Mouse (Mus musculus) bone marrow macrophage, adult 2 months (primary cell): ENCODE results near the gene Ufc1.

Experiments used
- CTCF ChIP-seq: IDR thresholded peaks from 2 replicates; pipeline ENCODE4 v1.5.1; 2012; ENCODE audit warnings: low read depth, mild to moderate bottlenecking, low read length, moderate library complexity
- POLR2A ChIP-seq: IDR thresholded peaks from 2 replicates; pipeline ENCODE4 v1.6.1; 2012; ENCODE audit warnings: mild to moderate bottlenecking, low read depth, low read length, borderline replicate concordance

DNA sequence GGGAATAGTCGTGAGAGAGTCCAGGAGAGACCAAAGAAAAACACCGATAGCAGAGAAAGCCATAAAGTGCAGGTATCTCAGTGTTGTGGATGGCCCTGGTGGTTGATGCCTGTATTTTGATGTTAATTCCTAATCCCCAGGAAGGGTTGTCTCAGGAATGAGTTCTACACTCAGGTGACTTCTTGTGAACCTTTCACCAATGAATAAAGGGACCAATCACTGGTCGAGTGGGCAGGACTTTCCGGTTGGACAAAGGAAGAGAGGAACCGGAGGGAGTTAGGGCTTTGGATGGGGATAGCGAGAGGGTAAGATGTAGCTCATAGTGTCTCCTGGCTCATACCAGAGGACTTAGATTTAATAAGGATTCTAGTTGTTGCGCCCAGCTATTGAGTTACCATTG lies 24.9 kb upstream of the Ufc1 start:
- TF ChIP-seq POLR2A: no peak
- no peak for TF ChIP-seq CTCF
